Mouse (Mus musculus): ENCODE results near the gene Zfand2a.

DNA sequence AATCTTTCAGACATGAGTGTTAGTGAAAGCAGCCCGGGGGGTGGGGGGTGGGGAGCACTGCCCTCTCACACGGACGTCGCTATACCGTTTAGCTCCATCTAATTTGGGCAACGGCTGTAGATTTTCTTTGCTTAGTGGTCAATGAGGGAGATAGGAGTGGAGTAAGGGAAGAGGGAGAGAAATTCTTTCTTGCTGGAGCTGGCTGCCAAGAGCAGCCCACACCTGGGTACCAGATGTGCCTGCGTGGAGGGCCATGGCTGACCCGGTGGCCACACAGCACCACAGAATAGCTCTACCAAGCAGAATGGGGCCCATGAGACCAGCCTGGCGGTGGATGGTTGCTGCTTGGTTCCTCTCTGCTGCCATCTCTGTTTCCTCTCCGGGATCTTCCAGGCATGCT, 37.6 kb upstream of the Zfand2a start:
- TF ChIP-seq USF1 (IDR thresholded peaks at IDR 0.05; ENCODE audit: low read depth) (no peak), MAX (IDR thresholded peaks at IDR 0.05; ENCODE audit: low read depth) (no peak), CEBPB (IDR thresholded peaks at IDR 0.05; ENCODE audit: insufficient read depth, poor library complexity, severe bottlenecking) (no peak), E2F4 (IDR thresholded peaks at IDR 0.05; ENCODE audit: insufficient read depth) (no peak), POLR2A (IDR thresholded peaks at IDR 0.05; ENCODE audit: insufficient read length, low read depth) (no peak), TCF12 (IDR thresholded peaks at IDR 0.05; ENCODE audit: insufficient read depth, poor library complexity, severe bottlenecking) (no peak), TCF3 (IDR thresholded peaks at IDR 0.05; ENCODE audit: insufficient read length, low read depth) (no peak), SRF (IDR thresholded peaks at IDR 0.05; ENCODE audit: control insufficient read depth, insufficient read length, low read depth) (no peak), POLR2AphosphoS2 (IDR thresholded peaks at IDR 0.05; ENCODE audit: insufficient read length, low read depth) (no peak), MYOD1 (IDR thresholded peaks at IDR 0.05; ENCODE audit: control insufficient read depth in 1 of 3, insufficient read length in 2 of 3, low read depth in 2 of 3) (no peak), MYOG (IDR thresholded peaks at IDR 0.05; ENCODE audit: control insufficient read depth in 1 of 3, insufficient read depth in 1 of 3, insufficient read length in 2 of 3, low read depth in 2 of 3) (no peak), REST (IDR thresholded peaks at IDR 0.05; ENCODE audit: insufficient read depth, insufficient read length) (no peak)
